Mouse (Mus musculus) ES-CJ7 (cell line): ENCODE data around the gene Pknox2.

Experiments used
- DNase-seq: peaks from one replicate; pipeline ENCODE4 v3.0.0; 2011; ENCODE audit warnings: low read depth, low spot score

Pknox2 gene

DNA sequence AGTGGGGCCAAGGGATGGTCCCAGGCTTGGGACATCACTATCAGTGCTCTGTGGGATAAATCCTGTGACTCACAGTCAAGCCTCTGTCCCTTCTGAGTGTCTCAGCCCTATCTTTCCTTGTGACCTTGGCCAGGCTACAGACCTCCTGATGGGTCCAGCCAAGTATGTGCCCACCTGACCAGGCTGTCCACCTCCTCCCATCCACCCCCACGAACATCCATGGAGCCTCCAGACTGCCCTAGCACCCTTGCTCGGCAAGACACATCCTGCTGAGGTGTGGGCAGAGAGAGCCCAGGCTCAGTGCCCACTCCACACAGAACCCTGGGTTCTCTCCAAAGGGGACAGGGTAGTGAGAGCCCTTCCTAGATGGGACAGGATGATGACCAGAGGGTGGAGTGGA lies 204.6 kb downstream of the Pknox2 start:
- DNase-seq, result no peak

DNA sequence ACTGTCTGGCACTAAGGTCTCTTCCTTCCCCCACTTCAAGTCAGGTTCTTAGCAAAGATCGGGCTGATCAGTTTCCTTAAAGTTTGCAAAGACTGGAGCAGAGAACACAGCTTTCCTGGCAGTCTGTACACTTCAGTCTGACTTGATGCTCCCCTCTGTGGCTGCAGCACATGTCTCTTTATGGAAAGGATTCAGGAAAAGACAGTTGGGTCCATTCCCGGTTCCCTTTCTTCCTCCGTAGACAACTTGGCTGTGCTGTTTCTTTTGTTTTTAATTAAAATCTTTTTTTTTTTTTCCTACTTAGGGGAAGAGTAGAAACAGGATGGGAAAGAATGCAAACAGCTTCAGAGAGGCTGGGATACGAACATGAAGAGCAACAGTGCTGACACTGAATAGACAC lies 205.1 kb downstream of the Pknox2 start:
- no peak for DNase-seq

- DNase-seq, result no peak
Observed at GRCm38 (mm10) chr9:36941565-36941964, 205.6 kb downstream of the Pknox2 start.

- DNase-seq, result no peak
Observed at GRCm38 (mm10) chr9:36938601-36939078, 208.6 kb downstream of the Pknox2 start.

DNA sequence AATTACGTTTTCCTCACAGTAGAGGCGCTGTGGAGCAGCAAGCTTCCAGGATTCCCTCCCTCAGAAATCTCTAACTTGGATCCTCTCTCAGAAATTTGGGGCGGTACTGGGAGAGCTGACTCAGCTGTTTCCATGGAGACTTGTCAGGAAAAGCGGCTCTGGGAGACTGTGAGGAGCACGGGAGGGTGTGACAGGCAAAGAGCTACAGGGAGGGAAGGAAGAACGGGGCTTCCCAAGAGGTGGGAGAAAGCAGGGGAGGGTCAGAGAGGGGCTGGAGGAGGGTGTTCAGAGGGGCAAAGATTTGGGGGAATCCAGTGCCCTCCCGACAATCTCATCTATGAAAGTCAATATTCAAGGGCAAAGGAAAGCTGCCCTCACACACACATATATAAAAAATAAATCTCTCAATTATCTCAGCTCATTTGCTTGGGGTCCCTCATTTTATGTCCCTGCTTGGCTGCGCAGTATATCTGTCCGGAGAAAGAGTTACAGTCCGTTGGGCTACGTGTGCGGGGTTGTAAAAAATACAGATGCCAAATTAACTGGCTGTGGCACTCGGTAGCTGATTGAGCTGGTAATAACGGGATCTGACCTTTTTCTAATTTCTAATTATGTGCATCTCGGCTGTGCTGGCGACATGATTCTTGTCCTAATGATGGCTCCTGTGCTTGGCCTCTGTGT lies 213.3 kb downstream of the Pknox2 start:
- peak; percentile 96 for DNase-seq

GRCm38 (mm10) chr9:36932950-36933812 lies 214.0 kb downstream of the Pknox2 start:
- no peak for DNase-seq

- no peak for DNase-seq
Observed at GRCm38 (mm10) chr9:36931657-36932056, 215.6 kb downstream of the Pknox2 start.

DNA sequence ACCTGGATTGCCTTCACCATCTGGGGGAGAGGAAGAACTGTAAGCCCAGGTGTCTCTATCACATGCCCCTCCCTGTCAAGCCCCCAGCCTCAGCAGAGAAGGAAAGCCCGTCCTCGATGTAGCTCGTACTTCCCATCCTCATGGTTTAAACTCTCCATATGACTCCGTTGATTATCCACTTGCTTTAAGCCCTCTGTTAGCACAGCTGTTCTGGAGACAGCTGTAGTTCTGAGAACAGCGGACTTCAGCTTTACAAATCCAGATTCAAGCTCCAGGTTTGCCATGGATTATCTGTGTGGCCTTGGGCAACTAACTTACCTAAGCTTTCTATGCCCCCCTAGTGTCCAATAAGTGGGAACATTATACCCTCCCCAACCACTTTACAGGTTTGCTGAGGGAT lies 223.5 kb downstream of the Pknox2 start:
- no peak for DNase-seq

DNA sequence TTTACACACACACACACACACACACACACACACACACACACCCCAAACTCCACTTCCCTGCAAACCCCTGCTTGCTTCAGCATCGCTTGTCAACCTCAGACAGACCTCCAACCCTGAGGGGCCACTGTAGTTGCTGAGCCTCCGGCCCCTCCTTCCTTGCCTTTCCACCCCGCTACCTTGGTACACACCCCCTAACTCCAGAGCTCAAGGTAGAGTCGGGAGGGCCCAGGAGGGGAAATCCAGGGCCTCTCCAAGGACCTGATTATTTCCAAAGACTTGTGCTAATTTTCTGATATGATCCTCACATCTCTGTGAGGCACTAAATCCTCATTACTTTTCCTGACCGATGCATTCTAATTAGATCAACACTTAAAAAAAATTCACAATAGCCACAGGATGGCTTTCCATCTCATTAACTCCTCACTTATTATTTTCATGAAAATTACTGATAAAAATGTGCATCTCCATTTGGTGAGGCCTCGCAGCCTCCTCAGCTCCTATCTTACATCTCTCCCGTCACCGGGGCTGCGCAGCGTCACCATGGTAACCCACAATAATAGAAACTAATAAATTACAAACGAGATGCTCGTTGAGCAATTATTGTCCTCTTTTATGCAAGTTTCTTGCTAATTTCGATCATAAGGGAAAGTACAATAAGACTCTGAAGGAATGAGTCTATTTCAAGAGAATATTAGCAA lies 225.3 kb downstream of the Pknox2 start:
- DNase-seq, result no peak

DNA sequence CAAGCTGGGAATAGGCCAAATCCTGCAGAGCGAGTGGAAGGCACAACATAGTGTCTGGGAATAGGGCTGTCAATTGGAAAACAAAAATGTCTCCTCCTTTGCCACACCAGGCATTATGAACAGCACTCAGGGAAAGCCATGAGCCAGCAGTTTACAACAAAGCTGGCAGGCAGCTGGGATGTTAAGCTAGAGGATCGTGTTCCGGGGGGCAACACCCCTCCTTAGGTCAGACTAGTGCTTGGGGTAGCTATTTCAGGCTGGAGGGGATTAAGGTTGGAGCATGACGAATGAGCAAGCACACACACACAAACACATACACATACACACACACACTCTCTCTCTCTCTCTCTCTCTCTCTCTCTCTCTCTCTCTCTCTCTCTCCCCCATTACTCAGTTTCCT lies 227.7 kb downstream of the Pknox2 start:
- no peak for DNase-seq

GRCm38 (mm10) chr9:36918582-36918981 lies 228.6 kb downstream of the Pknox2 start:
- no peak for DNase-seq

- peak; percentile 7 for DNase-seq
Observed at GRCm38 (mm10) chr9:36916915-36917314, 230.3 kb downstream of the Pknox2 start.

DNA sequence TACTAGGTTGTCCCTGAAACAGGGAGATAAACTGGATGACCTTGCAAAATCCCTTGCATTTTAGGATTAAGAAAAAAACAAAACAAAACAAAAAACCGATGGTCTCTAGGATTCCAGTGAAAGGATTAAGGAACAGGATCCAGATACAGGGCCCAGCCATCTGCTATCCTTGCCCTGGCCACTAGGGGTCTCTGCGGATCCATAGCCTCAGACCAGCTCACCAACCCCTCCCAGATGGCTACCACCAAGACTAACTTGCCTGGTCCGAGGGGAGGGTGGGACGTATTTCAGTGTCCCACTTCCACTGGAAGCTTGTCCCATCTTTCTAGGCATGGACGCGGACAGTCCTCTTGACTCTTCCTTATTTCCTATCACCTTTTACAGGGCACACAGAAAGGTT lies 230.8 kb downstream of the Pknox2 start:
- peak; percentile 72 for DNase-seq

- DNase-seq, result no peak
Observed at GRCm38 (mm10) chr9:36905452-36905851, 241.8 kb downstream of the Pknox2 start.

- no peak for DNase-seq
Observed at GRCm38 (mm10) chr9:36900464-36900863, 246.7 kb downstream of the Pknox2 start.

- DNase-seq, result no peak
Observed at GRCm38 (mm10) chr9:36898560-36898959, 248.6 kb downstream of the Pknox2 start.

GRCm38 (mm10) chr9:36895009-36895693 lies 252.1 kb downstream of the Pknox2 start:
- peak; percentile 64 for DNase-seq

DNA sequence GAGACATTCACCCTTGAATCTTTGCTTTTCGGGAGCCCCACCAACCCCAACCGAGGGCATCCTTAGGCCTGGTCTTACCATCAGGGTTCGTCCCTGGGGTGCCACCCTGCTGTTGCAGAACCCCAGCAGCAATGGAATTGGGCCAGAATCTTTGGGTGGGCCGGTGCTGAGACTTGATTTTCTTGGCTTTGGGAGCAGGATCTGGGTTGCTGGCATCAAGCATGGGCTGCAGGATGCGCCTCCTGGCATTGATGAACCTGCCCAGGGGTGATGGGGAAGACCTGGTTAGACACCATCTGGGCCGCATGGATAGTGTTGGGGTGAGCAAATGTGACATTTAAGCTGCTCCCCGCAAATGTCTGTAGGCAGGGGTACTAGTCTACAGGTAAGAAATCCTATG lies 253.0 kb downstream of the Pknox2 start:
- DNase-seq, result no peak

GRCm38 (mm10) chr9:36893413-36893990 lies 253.7 kb downstream of the Pknox2 start:
- no peak for DNase-seq

- DNase-seq, result peak; percentile 78
Observed at GRCm38 (mm10) chr9:36890552-36890951, 256.7 kb downstream of the Pknox2 start.

DNA sequence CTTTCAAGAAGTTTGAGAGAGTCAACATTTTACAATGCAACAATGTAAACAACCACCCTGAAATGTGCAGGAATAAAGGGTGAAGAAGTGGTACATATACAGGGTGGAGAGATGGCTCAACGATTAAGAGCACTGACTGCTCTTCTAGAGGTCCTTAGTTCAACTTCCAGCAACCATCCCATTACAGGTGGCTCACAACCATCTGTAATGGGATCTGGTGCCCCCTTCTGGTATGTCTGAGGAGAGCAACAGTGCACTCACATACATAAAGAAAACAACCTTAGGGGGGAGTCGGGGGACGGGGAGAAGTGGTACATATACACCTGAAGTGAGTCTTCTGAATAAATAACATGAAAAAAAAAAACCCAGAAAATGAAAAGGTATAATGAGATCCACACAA lies 262.0 kb downstream of the Pknox2 start:
- DNase-seq, result peak; percentile 56
